Mouse (Mus musculus) midbrain, embryonic 15.5 days (tissue): Measurements from ENCODE around the gene G0s2. TPM values are rescaled to one million over a fixed set of nuclear protein-coding genes. Genes with fewer than 3 reads are reported as not detected.

Experiments
- ATAC-seq: fragments of 200-750 bp; cut with Nextera tagmentation; replicated peaks from 2 replicates; pipeline ENCODE4 v1.8.0; 2017; ENCODE audit warnings: moderate TSS enrichment
- H3K27ac ChIP-seq: fragments of 300-500 bp; sonication (generic); 2 replicates; pipeline ENCODE4 v1.5.1; 2015; ENCODE audit warnings: mild to moderate bottlenecking, inconsistent platforms
- H3K27me3 ChIP-seq: fragments of 300-500 bp; sonication (generic); replicated peaks from 2 replicates; pipeline ENCODE4 v1.6.1; 2015; ENCODE audit warnings: inconsistent platforms
- H3K36me3 ChIP-seq: fragments of 300-500 bp; sonication (generic); replicated peaks from 2 replicates; pipeline ENCODE4 v1.6.1; 2015; ENCODE audit warnings: inconsistent platforms
- H3K4me1 ChIP-seq: fragments of 300-500 bp; sonication (generic); 2 replicates; pipeline ENCODE4 v1.6.1; 2015; ENCODE audit warnings: inconsistent platforms
- H3K4me2 ChIP-seq: fragments of 300-500 bp; sonication (generic); 2 replicates; pipeline ENCODE4 v1.6.1; 2015; ENCODE audit warnings: inconsistent platforms, mild to moderate bottlenecking, moderate library complexity
- H3K4me3 ChIP-seq: fragments of 300-500 bp; sonication (generic); 2 replicates; pipeline ENCODE4 v1.5.1; 2015; ENCODE audit warnings: mild to moderate bottlenecking, inconsistent platforms
- H3K9ac ChIP-seq: fragments of 300-500 bp; sonication (generic); 2 replicates; pipeline ENCODE4 v1.6.1; 2015; ENCODE audit warnings: mild to moderate bottlenecking, inconsistent platforms
- H3K9me3 ChIP-seq: fragments of 300-500 bp; sonication (generic); 2 replicates; pipeline ENCODE4 v1.6.1; 2016; ENCODE audit warnings: inconsistent platforms
- WGBS: fragments of 180-500 bp; shearing (Covaris S2); methylation state at CpG from one replicate; pipeline ENCODE4 v1.1.7; 2015; ENCODE audit warnings: mixed read lengths; 5-methylcytosine and 5-hydroxymethylcytosine counted together
- polyA plus RNA-seq: library from polyadenylated mRNA; unstranded; fragments of >200 nt; fragmentation: Nextera tagmentation; extraction: Ambion mirVana; gene quantifications from 2 replicates; pipeline ENCODE4 v1.2.1, GENCODE M21; 2015

Gene G0s2
- 5.3 and 6.6 TPM in 2 replicates for polyA plus RNA-seq

DNA sequence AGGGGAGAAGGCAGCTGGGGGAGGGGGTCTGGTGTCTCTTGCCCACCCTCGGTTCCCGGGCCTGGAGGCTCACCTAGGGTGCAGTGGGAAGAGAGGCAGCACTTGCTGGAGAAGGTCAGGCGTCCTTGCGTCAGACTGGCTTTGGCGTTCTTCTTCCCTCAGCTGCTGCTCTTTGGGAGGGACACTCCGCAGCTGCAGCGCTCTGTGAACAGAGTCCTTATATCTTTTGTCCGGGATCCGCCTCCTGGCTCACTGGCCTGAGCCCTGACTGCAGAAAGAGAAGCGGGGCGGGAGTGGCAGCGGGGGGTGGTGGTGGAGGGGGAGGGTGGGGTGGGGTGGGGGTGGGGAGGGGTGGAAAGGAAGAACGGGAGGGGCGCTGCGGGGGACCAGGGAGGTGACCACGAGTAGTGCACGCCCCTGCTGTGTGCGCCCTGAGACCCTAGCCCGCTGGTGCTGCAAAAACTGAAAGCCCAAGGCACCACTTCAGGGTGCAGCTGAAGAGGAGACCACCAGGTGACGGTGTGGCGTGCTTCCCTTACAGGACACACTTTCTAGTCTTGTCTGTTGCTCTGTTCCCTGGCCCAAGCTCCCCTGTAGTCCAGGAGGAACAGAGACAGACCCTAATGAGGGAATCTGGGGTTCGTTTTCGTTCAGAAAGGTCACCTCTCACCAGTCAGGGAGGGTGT is at the start of gene G0s2:
Gene G0s2 (minus strand): TSS at position 302 of the 686 bp plus-strand sequence.
- no peaks in the 10 kb centered on the region for H3K9me3 ChIP-seq
- H3K4me3 ChIP-seq = peak within 1 kb of the TSS; percentile 28
- no peaks in the 10 kb centered on the region for H3K36me3 ChIP-seq
- no peaks in the 10 kb centered on the region; the same call in 1 of the 2 replicates for H3K27me3 ChIP-seq
- H3K4me1 ChIP-seq = peaks cover 13% of the 10 kb centered on the region
- peak within 1 kb of the TSS; percentile 63 for H3K27ac ChIP-seq
- H3K9ac ChIP-seq = peak within 1 kb of the TSS; percentile 44
- WGBS = under 1% methylated on average over 20 of the region's 23 CpGs
- peak within 1 kb of the TSS; percentile 54 for H3K4me2 ChIP-seq
- peak; percentile 83 for ATAC-seq

DNA sequence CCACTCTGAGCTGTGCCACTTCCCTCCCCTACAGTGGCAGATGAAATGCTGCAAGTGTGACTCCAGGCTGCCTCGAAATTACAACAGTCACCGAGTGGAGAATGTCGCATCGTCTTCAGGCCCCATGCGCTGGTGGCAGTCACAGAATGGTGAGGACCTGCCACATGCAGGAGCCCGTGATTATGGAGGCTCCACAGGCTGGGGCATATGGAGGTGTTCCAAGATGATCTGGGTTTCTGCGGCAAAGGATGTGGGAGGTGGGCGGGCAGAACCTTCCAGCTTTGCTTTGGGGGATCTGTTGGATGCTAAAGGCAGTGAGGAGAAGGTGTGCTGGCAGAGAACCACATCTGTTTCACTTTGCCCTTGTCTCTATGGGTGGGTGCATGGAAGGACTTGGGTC is 47.4 kb upstream of the G0s2 start:
- Histone ChIP-seq H3K4me3 (no peak overlapping the region), H3K36me3 (no peaks in the 10 kb centered on the region), H3K9ac (no peak overlapping the region), H3K9me3 (no peaks in the 10 kb centered on the region), H3K4me1 (peaks cover 11% of the 10 kb centered on the region; the same call in 1 of the 2 replicates), H3K4me2 (no peak overlapping the region), H3K27me3 (no peaks in the 10 kb centered on the region), H3K27ac (no peak overlapping the region)
- no peak for ATAC-seq
- WGBS = 92% methylated on average over 8 of the region's 8 CpGs

DNA sequence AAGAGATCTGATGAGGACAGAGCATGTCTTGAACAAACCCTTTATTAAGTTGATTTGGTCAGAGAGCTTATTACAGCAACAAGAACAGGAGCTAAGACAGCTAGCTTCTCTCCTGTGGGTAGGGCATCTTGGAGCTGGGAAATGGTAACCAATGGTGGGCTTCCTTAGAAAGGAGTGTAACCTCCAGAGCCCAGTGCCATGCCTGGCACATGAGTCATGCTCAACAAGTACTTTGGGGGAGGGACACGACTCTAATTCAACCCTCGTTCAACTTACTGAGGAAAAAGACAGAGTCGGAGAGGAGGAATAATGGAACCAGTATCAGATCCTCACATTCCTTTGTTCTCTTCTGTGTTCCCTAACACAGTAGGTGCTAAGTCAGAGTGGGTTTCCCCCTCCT is 46.7 kb upstream of the G0s2 start:
- ATAC-seq = no peak
- H3K9me3 ChIP-seq = no peaks in the 10 kb centered on the region
- H3K4me3 ChIP-seq = no peak overlapping the region
- no peak overlapping the region for H3K9ac ChIP-seq
- H3K4me2 ChIP-seq = no peak overlapping the region
- H3K4me1 ChIP-seq = peaks cover 11% of the 10 kb centered on the region; the same call in 1 of the 2 replicates
- WGBS = 59% methylated on average over 3 of the region's 3 CpGs
- H3K36me3 ChIP-seq = no peaks in the 10 kb centered on the region
- H3K27me3 ChIP-seq = no peaks in the 10 kb centered on the region
- H3K27ac ChIP-seq = no peak overlapping the region

DNA sequence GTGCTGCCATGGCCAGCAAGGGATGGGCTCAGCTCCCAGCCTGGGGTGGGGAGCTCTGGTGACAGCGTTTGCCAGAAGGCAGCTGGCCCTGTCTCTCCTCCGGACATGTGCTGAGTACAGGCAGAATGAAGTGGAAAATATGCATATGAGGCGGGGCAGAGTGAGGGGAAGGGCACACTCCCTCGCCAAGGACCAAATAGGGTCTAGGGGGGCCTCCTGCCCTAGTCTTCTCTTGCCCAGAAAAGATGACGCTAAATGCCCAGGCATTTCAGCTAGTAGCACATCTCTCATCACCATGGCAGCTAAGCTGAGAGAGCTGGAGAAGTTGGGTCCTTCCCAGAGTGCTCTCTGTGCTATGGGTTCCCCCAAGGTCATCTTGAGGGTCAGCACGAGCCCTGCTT is 44.1 kb upstream of the G0s2 start:
- peaks cover 11% of the 10 kb centered on the region; the same call in 1 of the 2 replicates for H3K4me1 ChIP-seq
- H3K9ac ChIP-seq = no peak overlapping the region
- no peaks in the 10 kb centered on the region for H3K27me3 ChIP-seq
- H3K9me3 ChIP-seq = no peaks in the 10 kb centered on the region
- no peaks in the 10 kb centered on the region for H3K36me3 ChIP-seq
- H3K4me2 ChIP-seq = no peak overlapping the region
- no peak overlapping the region for H3K27ac ChIP-seq
- ATAC-seq = peak; percentile 75
- 30% methylated on average over 6 of the region's 6 CpGs for WGBS
- H3K4me3 ChIP-seq = no peak overlapping the region

DNA sequence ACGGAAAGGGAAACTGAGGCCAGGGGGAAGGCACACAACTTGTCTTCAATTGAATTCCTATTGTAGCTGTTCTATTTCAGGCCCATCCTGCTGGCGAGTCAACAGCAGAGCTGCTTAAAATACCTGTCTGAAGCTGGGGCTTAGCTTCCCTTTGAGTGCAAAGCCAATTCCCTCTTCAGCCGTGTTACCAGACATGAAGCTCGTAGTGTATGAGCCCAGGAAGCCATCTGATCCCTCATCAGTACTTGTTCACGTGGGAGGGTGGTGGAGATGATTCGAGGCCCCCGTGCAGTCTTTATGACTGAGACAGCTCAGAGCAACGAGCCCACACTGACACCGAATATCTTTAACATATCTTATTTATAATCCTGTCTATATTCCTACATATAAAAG is 43.3 kb upstream of the G0s2 start:
- WGBS = 68% methylated on average over 9 of the region's 9 CpGs
- ATAC-seq = no peak
- Histone ChIP-seq H3K4me2 (no peak overlapping the region), H3K27ac (no peak overlapping the region), H3K4me3 (no peak overlapping the region), H3K36me3 (no peaks in the 10 kb centered on the region), H3K27me3 (no peaks in the 10 kb centered on the region), H3K9ac (no peak overlapping the region), H3K4me1 (peaks cover 11% of the 10 kb centered on the region; the same call in 1 of the 2 replicates), H3K9me3 (no peaks in the 10 kb centered on the region)

DNA sequence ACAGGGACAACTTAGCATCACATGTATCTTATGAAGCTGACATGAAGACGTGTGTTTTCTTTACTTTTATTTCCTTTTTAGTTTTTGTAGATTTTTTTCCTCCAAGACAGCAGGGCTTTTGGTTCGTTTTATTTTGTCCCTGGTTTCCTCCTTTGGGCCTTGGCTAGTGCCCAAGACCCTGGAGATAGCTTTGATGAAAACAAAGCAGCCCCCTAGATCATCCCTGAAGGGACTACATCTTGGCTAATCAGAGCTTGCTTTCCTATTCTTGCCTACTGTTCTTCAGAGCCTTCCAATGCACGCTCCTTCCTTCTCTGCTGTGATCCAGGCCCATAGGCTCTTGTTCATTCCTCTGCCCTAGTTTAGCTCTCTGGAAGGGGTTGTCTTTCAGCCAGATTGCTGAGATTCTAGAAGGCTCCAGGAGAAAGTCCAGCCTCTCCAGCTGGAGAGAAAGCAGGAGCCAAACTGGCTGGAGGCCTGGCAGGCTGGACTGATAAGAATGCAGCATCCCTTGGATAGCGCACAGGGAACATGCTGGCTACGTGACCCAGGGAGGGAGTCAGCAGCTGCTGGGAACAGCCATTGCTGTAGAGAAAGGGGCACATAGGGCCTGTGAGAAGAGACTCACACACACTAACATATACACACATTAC is 42.8 kb upstream of the G0s2 start:
- Histone ChIP-seq H3K4me3 (no peak overlapping the region), H3K4me1 (peaks cover 11% of the 10 kb centered on the region; the same call in 1 of the 2 replicates), H3K36me3 (no peaks in the 10 kb centered on the region), H3K27ac (no peak overlapping the region), H3K9me3 (no peaks in the 10 kb centered on the region), H3K27me3 (no peaks in the 10 kb centered on the region), H3K9ac (no peak overlapping the region), H3K4me2 (no peak overlapping the region)
- ATAC-seq = no peak
- 62% methylated on average over 5 of the region's 5 CpGs for WGBS

DNA sequence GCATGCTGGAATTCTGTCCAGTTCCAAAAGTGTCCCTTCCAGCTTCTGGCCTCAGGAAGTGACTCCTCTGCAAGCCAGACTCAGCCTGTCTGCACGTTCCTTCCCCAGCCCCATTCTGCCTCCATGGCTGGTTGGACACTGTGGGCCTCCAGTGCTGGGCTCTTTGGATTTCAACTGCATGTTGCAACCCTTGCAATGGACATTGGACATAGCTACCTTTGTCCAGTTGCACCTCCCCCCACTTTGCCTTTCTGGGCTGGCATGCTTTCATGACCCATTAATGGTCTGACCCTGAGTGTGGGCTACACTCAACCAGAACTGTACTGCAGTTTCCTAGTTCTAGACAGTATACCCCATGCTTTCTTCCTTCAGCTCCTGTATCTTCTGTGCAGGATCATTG is 38.6 kb upstream of the G0s2 start:
- no peak for ATAC-seq
- Histone ChIP-seq H3K9ac (no peak overlapping the region), H3K9me3 (no peaks in the 10 kb centered on the region), H3K4me2 (no peak overlapping the region), H3K27me3 (no peaks in the 10 kb centered on the region), H3K4me1 (0 out of 2 replicates have a peak, but pooled peaks cover 6% of the 10 kb centered on the region), H3K4me3 (no peak overlapping the region), H3K27ac (no peak overlapping the region), H3K36me3 (no peaks in the 10 kb centered on the region)
- WGBS = 60% methylated on average over 1 of the region's 1 CpGs

DNA sequence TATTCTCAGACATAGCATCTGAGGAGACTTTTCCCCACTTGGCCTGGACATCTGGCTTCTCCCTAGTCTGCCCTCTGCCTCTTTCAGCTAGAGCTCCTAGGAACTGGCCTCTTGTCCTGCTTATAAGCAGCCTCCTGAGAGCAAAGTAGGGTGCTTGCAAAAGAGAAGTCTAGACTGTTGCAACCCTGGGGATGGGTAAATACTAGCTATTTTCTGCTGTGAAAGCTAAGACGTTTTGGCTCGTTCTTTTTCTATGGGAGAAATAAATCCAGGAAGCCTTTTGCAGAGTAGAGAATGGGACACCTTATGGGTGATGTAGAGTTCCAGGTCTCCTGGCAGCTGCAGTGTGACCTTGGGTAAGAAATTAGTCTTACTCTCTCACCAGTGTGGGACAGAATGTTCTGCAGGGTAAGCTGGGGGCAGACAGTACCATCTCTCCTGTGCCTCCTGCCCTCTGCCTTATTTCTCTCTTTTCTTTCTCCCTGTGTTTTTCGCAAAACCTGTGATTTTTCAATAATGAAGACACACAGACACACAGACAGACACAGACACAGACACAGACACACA is 37.6 kb upstream of the G0s2 start:
- H3K36me3 ChIP-seq = no peaks in the 10 kb centered on the region
- ATAC-seq = no peak
- no peak overlapping the region for H3K4me3 ChIP-seq
- WGBS = 94% methylated on average over 3 of the region's 3 CpGs
- no peak overlapping the region for H3K4me2 ChIP-seq
- no peak overlapping the region for H3K27ac ChIP-seq
- no peaks in the 10 kb centered on the region for H3K9me3 ChIP-seq
- H3K27me3 ChIP-seq = no peaks in the 10 kb centered on the region
- peaks cover under 1% of the 10 kb centered on the region; the same call in 1 of the 2 replicates for H3K4me1 ChIP-seq
- H3K9ac ChIP-seq = no peak overlapping the region

DNA sequence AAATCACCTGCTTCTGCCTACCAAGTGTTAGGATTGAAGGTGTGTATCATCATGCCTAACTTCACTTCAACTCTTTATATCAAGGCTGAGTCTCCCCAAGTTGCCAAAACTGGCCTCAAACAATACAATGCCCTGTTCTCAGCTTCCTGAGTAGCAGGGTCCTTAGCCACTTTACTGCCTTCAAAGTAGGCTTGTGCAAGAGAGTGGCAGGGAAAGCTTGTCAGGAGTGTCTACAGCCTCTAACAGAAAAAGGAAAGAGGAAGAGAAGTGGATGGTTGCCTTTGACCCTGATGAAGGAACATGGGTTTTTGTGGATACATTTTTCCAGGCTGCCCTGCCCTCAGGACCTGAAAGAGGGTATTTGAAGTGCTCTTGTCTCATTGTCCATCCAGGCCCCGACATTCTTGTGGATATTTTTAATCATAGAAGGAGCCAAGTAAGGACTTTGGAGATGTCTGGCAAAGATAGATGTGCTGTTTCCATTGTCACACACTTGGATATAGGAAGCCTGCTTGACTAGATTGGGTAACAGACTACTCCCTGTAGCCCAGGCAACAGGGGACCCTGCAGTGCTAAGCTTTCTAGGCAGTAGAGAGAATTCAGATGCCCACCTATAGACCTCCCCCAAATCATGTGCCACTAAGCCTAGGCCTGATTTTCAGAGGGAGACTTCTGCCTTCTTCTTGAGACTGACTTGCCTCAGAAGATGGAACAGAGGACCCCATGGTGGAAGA is 36.9 kb upstream of the G0s2 start:
- Histone ChIP-seq H3K36me3 (no peaks in the 10 kb centered on the region), H3K27me3 (no peaks in the 10 kb centered on the region), H3K4me2 (no peak overlapping the region), H3K9ac (no peak overlapping the region), H3K9me3 (no peaks in the 10 kb centered on the region), H3K27ac (no peak overlapping the region), H3K4me3 (no peak overlapping the region), H3K4me1 (peaks cover 4% of the 10 kb centered on the region; the same call in 1 of the 2 replicates)
- 88% methylated on average over 1 of the region's 1 CpGs for WGBS
- no peak for ATAC-seq

DNA sequence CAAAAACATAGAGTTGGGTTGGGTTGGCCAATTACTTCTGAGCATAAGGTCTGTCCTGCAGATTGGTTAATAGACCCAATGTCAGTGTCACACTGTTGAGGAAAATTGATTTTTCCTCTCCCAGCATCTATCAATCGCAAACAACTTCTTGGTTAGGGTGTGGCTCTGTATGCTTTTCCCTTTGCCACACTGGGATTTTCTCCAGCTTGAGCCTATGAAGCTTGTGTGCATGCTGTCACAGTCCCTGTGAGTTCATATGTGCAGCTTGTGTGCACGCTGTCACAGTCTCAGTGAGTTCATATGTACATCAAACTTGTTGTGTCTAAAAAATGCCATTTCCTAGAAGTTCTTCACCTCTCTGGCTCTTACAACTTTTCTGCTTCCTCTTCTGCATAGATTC is 33.8 kb upstream of the G0s2 start:
- Histone ChIP-seq H3K27me3 (no peaks in the 10 kb centered on the region), H3K4me3 (no peak overlapping the region), H3K36me3 (no peaks in the 10 kb centered on the region), H3K27ac (no peak overlapping the region), H3K4me2 (no peak overlapping the region), H3K9me3 (no peaks in the 10 kb centered on the region), H3K4me1 (peaks cover 4% of the 10 kb centered on the region; the same call in 1 of the 2 replicates), H3K9ac (no peak overlapping the region)
- ATAC-seq = no peak
- 98% methylated on average over 2 of the region's 2 CpGs for WGBS

DNA sequence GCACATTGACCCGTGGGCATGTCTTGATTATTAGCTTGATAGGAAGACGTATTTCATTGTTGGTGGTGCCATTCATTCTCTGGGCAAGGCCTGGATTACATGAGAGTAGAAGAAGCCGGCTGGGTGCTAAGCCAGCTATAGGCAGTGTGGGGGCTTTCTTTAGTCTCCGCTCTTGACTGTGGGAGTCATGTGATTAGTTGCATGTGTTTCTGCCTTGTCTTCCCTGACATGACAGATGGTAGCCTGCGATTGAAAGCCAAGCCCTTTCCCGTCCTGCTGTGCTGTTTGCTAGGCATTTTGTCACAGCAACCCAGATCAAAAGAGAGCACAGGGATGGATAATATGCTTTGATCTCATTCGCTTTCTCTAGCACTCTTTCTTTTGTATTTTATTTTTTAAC is 32.4 kb upstream of the G0s2 start:
- Histone ChIP-seq H3K9ac (no peak overlapping the region), H3K4me1 (peaks cover 4% of the 10 kb centered on the region; the same call in 1 of the 2 replicates), H3K36me3 (no peaks in the 10 kb centered on the region), H3K4me2 (no peak overlapping the region), H3K4me3 (no peak overlapping the region), H3K27ac (no peak overlapping the region), H3K27me3 (no peaks in the 10 kb centered on the region), H3K9me3 (no peaks in the 10 kb centered on the region)
- 0 out of 2 replicates have a peak, but pooled peaks have one; percentile 54 for ATAC-seq
- WGBS = 14% methylated on average over 7 of the region's 7 CpGs

DNA sequence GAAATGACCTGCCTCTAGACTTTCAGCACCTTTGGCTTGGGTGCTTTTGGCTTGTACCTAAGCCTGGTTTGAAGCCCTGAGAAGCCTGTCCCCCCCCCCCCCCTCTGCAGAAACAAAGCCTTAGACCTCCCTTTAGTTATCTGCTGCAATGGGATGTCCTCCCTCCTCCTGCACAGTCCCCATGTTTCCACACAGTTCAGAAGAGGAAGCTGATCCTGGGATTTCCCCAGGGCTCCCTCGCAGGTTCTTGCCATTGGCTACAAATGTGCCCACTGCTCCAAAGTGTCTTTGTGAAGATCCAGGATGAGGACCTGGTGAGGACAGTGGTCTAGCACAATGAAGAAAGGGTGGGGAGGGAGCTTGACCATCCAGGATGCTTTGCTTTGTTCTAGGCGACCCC is 30.1 kb upstream of the G0s2 start:
- Histone ChIP-seq H3K4me2 (no peak overlapping the region), H3K4me3 (no peak overlapping the region), H3K9ac (no peak overlapping the region), H3K9me3 (no peaks in the 10 kb centered on the region), H3K27ac (no peak overlapping the region), H3K4me1 (peaks cover 4% of the 10 kb centered on the region; the same call in 1 of the 2 replicates), H3K36me3 (no peaks in the 10 kb centered on the region), H3K27me3 (no peaks in the 10 kb centered on the region)
- 86% methylated on average over 2 of the region's 2 CpGs for WGBS
- no peak for ATAC-seq
